Mouse (Mus musculus): Measurements from ENCODE around the gene Otud7b. TPM values are rescaled to one million over a fixed set of nuclear protein-coding genes. Genes with fewer than 3 reads are reported as not detected.

The Otud7b gene
- polyA plus RNA-seq, 1 experiment from 2014 or later = 19.8 TPM

DNA sequence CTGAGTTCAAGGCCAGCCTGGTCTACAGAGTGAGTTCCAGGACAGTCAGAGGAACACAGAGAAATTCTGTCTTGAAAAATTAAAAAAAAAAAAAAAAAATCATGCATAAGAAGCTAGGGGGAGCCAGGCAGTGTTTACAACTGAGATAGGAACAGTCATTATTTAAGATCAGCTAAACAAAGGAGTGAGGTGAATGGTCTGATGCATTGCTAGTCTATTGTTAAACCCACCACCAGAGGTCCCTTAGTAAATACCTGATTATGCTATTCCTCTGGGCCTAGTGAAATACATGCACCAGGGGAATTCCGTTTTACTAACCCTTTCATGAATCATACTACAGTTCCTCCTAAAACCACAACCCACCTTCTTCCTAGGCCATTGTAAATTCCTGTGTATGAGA is 34.8 kb upstream of the Otud7b start:
- WGBS = 50% methylated on average over 1 of the region's 1 CpGs
- Histone ChIP-seq H3K27me3 (replicated peaks) (no peaks in the 10 kb centered on the region), H3K9ac (no peak overlapping the region), H3K4me2 (replicated peaks) (no peak overlapping the region), H3K4me3 (replicated peaks) (no peak overlapping the region), H3K36me3 (no peaks in the 10 kb centered on the region), H3K4me1 (replicated peaks) (no peaks in the 10 kb centered on the region), H3K27ac (no peak overlapping the region), H3K9me3 (no peaks in the 10 kb centered on the region)
- no peak for ATAC-seq

DNA sequence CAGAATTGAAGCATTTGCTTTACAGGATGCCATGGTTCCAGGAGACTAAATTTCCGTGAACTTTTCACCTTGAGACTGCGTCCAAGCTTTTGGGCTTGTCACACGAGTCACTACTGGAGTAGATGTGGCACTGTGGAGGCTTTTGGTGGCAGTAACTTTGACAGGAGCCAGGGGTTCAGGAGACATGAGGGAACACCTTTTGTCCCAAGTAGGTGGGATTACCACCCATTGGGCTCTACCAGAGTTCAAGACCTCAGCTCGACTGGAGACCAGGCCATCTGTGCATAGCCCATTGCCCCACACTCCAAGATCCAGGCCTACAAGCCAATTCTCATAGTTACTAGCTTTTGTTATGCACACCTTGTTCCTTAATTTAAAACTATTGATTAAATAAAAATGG is 34.1 kb upstream of the Otud7b start:
- 81% methylated on average over 4 of the region's 4 CpGs for WGBS

DNA sequence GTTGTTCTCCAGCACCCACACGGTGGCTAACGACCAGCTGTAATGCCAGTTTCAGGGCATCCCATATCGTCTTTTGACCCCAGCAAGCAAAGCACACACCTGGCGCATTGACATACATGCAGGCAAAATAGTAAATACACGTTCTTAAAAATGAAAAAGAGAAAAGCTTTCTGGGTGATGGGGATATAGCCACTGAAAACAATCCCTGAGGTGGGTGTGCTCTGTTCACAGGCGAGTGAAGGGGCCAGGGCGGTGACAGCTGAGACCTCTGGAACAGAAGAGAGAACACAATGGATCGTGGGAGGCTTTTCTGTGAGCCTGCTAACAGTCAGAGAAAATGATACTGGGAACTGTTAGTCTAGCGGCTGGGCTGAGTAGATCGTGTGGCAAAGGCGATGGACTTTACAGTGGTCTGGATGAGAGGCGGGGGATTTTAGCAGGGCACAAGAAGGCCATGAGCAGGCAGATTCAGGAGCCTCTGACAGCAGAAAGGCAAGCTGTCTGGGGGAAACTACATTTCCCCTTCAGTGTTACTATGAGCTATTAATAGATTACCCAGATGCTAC is 31.3 kb upstream of the Otud7b start:
- H3K27me3 ChIP-seq (replicated peaks) = no peaks in the 10 kb centered on the region
- H3K4me1 ChIP-seq (replicated peaks) = no peaks in the 10 kb centered on the region
- ATAC-seq = no peak
- H3K9me3 ChIP-seq = no peaks in the 10 kb centered on the region
- no peak overlapping the region for H3K4me3 ChIP-seq (replicated peaks)
- H3K9ac ChIP-seq = no peak overlapping the region
- H3K27ac ChIP-seq = no peak overlapping the region
- H3K36me3 ChIP-seq = no peaks in the 10 kb centered on the region
- 73% methylated on average over 12 of the region's 12 CpGs for WGBS
- H3K4me2 ChIP-seq (replicated peaks) = no peak overlapping the region

More for the DNA sequence above, 34.1 kb upstream of the Otud7b start:
- Histone ChIP-seq H3K4me3 (replicated peaks) (no peak overlapping the region), H3K27me3 (replicated peaks) (no peaks in the 10 kb centered on the region), H3K27ac (no peak overlapping the region), H3K4me2 (replicated peaks) (no peak overlapping the region), H3K4me1 (replicated peaks) (no peaks in the 10 kb centered on the region), H3K9ac (no peak overlapping the region), H3K36me3 (no peaks in the 10 kb centered on the region), H3K9me3 (no peaks in the 10 kb centered on the region)
- no peak for ATAC-seq

DNA sequence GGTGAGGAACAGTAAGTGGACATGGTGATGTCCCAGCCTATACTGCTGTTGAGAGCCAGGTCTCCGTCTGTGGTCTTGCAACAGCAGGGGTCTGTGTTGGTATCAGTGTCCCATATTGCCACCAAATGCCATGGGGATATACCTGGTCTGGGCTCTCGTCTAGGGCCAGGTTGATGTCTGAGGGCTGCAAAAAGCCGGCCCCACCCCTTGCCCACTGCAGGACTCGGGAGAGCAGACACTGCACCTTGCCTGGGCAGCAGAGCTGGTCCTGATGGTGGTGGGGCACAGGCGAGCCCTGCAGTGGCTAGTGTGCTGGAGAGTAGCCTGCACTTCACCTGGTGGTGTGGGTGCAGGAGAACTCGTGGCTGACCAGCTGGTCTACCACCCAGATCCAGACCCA is 26.3 kb upstream of the Otud7b start:
- Histone ChIP-seq H3K4me3 (replicated peaks) (no peak overlapping the region), H3K4me2 (replicated peaks) (no peak overlapping the region), H3K9ac (no peak overlapping the region), H3K27ac (no peak overlapping the region), H3K9me3 (no peaks in the 10 kb centered on the region), H3K27me3 (replicated peaks) (no peaks in the 10 kb centered on the region), H3K36me3 (no peaks in the 10 kb centered on the region), H3K4me1 (replicated peaks) (no peaks in the 10 kb centered on the region)
- no peak for ATAC-seq
- 83% methylated on average over 6 of the region's 6 CpGs for WGBS

DNA sequence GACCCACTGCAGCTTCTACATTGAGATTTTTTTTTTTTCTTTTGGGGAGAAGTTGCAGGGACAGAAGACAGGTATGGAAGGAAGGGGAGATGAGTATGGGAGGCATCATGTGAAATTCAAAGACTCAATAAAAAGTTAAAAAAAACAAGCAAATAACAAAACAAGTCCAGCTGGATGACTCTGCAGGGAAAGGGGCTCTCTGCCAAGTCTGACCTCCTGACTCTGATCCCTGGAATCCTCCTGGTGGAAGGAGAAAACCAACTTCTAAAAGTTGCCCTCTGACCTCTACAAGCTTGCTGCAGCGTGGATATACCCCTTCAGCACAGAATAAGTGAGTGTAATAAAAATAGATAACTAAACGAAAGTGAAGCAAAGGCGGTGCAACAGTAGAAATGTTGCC is 25.6 kb upstream of the Otud7b start:
- Histone ChIP-seq H3K4me2 (replicated peaks) (no peak overlapping the region), H3K9ac (no peak overlapping the region)
- WGBS = 29% methylated on average over 3 of the region's 3 CpGs

DNA sequence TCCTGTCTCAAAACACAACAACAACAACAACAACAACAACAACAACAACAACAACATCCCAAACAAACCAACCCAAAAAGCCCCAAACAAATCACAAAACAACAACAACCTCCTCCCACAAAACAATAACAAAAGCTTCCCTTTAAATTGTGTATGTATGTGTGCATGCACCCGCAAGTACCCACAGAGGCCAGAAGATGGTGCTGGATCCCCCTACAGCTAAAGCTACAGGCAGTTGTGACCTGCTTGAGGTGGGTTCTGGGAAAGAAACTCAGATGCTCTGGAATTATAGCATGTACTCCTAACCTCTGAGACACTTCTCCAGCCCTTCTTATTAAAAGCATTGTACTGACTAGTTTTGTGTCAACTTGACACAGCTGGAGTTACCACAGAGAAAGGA is 23.3 kb upstream of the Otud7b start:
- no peaks in the 10 kb centered on the region for H3K27me3 ChIP-seq (replicated peaks)
- H3K4me1 ChIP-seq (replicated peaks) = no peaks in the 10 kb centered on the region
- no peaks in the 10 kb centered on the region for H3K9me3 ChIP-seq
- H3K4me2 ChIP-seq (replicated peaks) = no peak overlapping the region
- WGBS = 83% methylated on average over 1 of the region's 1 CpGs
- ATAC-seq = no peak
- H3K9ac ChIP-seq = no peak overlapping the region
- no peak overlapping the region for H3K4me3 ChIP-seq (replicated peaks)
- H3K27ac ChIP-seq = no peak overlapping the region
- no peaks in the 10 kb centered on the region for H3K36me3 ChIP-seq

More for the DNA sequence above, 25.6 kb upstream of the Otud7b start:
- Histone ChIP-seq H3K9me3 (no peaks in the 10 kb centered on the region), H3K36me3 (no peaks in the 10 kb centered on the region), H3K4me1 (replicated peaks) (no peaks in the 10 kb centered on the region), H3K27ac (no peak overlapping the region), H3K4me3 (replicated peaks) (no peak overlapping the region), H3K27me3 (replicated peaks) (no peaks in the 10 kb centered on the region)
- ATAC-seq = no peak

DNA sequence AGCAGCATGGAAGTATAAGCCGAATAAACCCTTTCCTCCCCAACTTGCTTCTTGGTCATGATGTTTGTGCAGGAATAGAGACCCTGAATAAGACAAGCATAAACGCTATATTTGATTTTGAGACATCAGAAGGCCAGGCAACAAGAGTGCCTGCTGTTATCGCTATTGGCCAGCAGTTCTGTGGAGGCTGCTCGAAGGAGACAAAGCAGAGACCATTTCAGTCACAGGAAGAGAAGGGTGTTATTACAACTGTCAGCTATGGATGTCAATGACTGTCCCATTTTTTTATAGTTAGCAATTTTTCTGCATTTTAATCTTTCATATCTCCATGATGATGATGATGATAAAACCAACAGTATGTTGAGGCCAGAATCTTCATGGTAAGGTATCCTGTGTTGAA is 22.7 kb upstream of the Otud7b start:
- Histone ChIP-seq H3K4me2 (replicated peaks) (no peak overlapping the region), H3K27ac (no peak overlapping the region), H3K9me3 (no peaks in the 10 kb centered on the region), H3K27me3 (replicated peaks) (no peaks in the 10 kb centered on the region), H3K36me3 (no peaks in the 10 kb centered on the region), H3K4me1 (replicated peaks) (no peaks in the 10 kb centered on the region), H3K4me3 (replicated peaks) (no peak overlapping the region), H3K9ac (no peak overlapping the region)
- WGBS = 84% methylated on average over 4 of the region's 4 CpGs
- ATAC-seq = no peak

DNA sequence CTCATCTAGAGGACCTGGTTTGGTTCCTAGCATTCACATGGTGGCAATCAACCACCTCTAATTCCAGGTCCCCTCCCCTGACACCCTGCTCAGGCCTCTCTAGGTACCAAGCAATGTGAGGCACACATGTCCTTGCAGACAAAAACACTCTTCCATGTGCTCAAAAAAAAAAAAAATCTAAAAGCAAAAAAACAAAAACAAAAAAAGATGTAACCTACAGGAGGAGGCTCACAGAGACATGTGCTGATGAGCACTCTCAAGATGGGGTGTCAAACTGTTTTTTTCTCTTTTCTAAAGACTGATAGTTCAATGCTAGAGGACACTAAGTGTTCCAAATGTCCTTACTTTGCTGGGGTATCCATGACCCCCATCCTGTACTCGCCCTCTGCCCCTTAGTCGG is 22.2 kb upstream of the Otud7b start:
- Histone ChIP-seq H3K36me3 (no peaks in the 10 kb centered on the region), H3K27me3 (replicated peaks) (no peaks in the 10 kb centered on the region), H3K4me1 (replicated peaks) (no peaks in the 10 kb centered on the region), H3K9me3 (no peaks in the 10 kb centered on the region), H3K9ac (no peak overlapping the region), H3K4me2 (replicated peaks) (no peak overlapping the region), H3K4me3 (replicated peaks) (no peak overlapping the region), H3K27ac (no peak overlapping the region)
- 73% methylated on average over 2 of the region's 2 CpGs for WGBS
- ATAC-seq = no peak

DNA sequence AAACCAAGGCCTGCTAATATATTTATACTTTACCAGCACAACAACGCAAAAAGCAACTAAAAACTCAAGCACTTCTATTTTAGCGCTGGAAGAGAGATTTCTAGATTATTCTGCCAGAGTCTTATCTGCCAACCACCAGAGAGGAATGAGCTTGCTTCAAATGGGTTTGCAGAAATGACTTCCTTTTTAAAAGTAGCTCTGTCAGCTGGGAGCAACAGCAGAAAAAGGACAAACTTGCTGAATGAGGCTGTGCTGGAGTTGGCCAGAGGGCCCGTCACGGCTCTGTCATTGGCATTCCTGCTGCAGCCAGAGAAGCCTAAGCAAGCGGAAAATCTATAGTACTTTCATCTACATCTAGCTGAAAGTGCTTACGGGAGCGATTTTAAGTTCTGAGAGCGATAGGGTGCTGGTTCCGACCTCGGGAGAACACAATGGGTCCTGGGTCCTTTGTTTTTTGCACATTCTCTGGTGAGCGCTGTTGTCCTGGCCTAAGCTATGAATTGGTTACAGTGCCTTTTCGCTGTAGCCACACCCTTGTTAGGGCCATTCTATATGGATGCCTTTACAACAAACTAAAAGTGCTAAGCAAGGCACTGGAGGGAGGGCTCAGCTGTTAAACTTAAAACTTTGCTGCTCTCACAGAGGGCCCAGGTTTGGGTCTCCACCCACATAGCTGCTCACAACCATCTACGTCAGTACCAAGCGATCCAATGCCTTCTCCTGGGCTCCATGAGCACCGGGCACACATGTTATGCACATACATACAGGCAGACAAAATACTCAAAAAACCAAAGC is 21.4 kb upstream of the Otud7b start:
- Histone ChIP-seq H3K4me3 (replicated peaks) (no peak overlapping the region), H3K27ac (no peak overlapping the region), H3K27me3 (replicated peaks) (no peaks in the 10 kb centered on the region), H3K4me2 (replicated peaks) (no peak overlapping the region), H3K36me3 (no peaks in the 10 kb centered on the region), H3K9me3 (no peaks in the 10 kb centered on the region), H3K4me1 (replicated peaks) (no peaks in the 10 kb centered on the region), H3K9ac (no peak overlapping the region)
- no peak for ATAC-seq
- 76% methylated on average over 15 of the region's 15 CpGs for WGBS

DNA sequence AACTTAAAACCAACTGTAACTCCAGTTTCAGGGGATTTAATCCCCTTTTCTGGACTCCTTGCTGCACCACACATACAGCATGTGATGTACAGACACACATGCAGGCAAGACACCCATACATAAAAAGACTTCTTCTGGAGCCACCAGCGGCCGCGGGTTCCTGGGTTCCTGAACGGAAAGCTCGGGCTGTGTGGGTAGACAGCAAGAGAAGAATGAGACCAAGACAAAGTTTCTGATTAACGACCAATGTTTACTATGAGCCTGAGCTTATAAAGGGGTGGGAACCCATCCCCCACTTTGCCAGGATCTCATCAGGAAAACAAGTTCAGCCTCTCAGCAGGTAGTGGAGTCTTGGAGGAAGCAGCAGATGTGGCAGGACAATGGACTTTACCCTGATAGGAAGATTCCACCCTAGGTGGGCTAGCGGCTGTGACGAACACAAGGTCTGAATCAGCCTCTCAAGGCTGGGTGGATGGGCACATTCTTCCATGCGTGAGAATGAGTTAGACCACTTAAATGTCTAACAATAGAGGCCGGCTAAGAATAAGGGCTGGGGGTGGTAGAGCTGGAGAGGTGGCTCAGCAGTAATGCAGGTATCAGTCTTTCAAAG is 20.1 kb upstream of the Otud7b start:
- H3K9ac ChIP-seq = no peak overlapping the region
- H3K27me3 ChIP-seq (replicated peaks) = no peaks in the 10 kb centered on the region
- no peaks in the 10 kb centered on the region for H3K36me3 ChIP-seq
- no peak overlapping the region for H3K4me2 ChIP-seq (replicated peaks)
- no peaks in the 10 kb centered on the region for H3K4me1 ChIP-seq (replicated peaks)
- H3K9me3 ChIP-seq = no peaks in the 10 kb centered on the region
- H3K4me3 ChIP-seq (replicated peaks) = no peak overlapping the region
- ATAC-seq = no peak
- no peak overlapping the region for H3K27ac ChIP-seq
- WGBS = 77% methylated on average over 10 of the region's 10 CpGs

DNA sequence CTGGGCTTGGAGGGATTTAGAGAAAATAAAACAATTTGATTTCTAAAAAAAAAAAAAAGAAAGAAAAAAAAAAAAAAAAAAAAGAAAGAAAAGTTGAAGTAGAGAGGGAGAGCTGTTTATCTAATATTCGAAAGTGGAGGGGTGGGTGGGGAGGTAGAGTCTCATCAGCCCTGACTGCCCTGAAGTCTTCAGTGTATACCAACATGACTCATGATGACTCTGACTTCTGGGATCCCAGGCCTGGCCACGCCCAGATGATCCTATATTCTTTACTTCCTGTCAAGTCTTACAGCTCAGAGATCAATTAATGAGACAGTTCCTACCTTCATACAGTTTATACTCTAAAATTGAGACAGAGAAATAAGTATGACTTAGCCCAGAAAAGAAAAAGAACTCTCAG is 17.1 kb upstream of the Otud7b start:
- Histone ChIP-seq H3K4me1 (replicated peaks) (no peaks in the 10 kb centered on the region), H3K27me3 (replicated peaks) (no peaks in the 10 kb centered on the region), H3K27ac (no peak overlapping the region), H3K36me3 (no peaks in the 10 kb centered on the region), H3K4me3 (replicated peaks) (no peak overlapping the region), H3K9ac (no peak overlapping the region), H3K9me3 (no peaks in the 10 kb centered on the region), H3K4me2 (replicated peaks) (no peak overlapping the region)
- WGBS = 60% methylated on average over 2 of the region's 2 CpGs
- ATAC-seq = no peak

DNA sequence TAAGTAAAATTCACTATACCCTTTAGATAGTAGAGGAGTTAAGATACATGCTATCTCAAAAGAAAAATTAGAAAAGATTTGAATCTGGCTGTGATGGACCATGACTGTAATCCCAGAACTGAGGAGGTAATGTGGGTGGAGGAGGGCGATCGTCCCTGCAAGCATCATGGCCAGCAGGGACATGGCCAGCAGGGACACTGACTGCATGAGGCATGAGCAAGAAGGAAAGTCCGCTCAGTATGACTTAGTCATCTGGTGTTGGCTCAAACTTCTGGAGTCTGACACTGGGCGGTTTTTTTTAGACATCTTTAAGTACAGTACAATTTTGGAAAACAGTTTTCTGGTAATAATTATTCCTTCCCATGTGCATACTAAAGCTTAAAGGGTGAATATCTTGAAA is 16.5 kb upstream of the Otud7b start:
- Histone ChIP-seq H3K9ac (no peak overlapping the region), H3K36me3 (no peaks in the 10 kb centered on the region), H3K27me3 (replicated peaks) (no peaks in the 10 kb centered on the region), H3K27ac (no peak overlapping the region), H3K4me3 (replicated peaks) (no peak overlapping the region), H3K4me1 (replicated peaks) (no peaks in the 10 kb centered on the region), H3K9me3 (no peaks in the 10 kb centered on the region), H3K4me2 (replicated peaks) (no peak overlapping the region)
- ATAC-seq = no peak
- 82% methylated on average over 4 of the region's 4 CpGs for WGBS
